Mouse (Mus musculus) regulatory T cell (primary cell): ENCODE data around the gene Sirpa.

Source experiments
- in situ Hi-C: fragments of 300-600 bp; cut with MboI, MseI; formaldehyde crosslinking; loops from one replicate; pipeline ENCODE4 v1.15.1; 2025; ENCODE audit warnings: high pct_unique_total_duplicates

The Sirpa gene

GRCm38 (mm10) chr2:129632324-129632723 lies 39.7 kb downstream of the Sirpa start:
- in situ Hi-C loops: no loop called here

DNA sequence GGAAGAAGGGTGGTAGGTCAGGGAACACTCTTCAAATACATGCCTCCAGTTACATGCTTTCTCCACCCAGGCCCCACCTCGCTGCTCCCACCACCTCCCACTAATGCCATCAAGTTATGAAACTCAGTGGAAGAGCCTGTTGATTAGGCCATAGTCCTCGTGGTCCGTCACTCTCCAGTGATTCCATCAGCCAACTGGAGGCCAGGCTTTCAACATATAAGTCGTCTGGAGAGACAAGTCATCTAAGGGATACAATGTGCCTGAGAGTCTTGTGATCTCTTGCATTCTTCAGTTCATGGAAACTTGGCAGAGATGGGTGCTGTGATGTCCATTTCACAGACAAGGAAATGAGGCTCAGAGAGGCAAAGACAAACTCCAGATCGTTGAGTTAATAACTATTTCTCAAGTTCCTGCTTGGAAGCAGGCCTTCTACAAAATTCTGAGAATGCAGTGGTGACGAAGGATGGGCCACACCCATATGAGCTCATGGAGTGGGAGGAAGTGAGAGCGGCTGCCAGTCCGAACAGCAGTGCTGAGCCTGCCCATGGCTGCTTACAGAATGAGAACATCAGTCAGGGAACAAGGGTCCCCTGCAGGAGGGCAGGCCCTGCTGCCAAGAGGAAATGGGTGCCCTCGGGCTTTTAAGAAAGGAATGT lies 40.6 kb downstream of the Sirpa start:
- in situ Hi-C loops: no loop called here

GRCm38 (mm10) chr2:129633982-129634381 lies 41.3 kb downstream of the Sirpa start:
- in situ Hi-C loops: no loop called here

GRCm38 (mm10) chr2:129652616-129653015 lies 60.0 kb downstream of the Sirpa start:
- in situ Hi-C loops: no loop called here

- in situ Hi-C loops: no loop called here
These were observed 61.0 kb downstream of the Sirpa start for GRCm38 (mm10) chr2:129653632-129654031.

GRCm38 (mm10) chr2:129654233-129654950 lies 61.8 kb downstream of the Sirpa start:
- in situ Hi-C loops: no loop called here

DNA sequence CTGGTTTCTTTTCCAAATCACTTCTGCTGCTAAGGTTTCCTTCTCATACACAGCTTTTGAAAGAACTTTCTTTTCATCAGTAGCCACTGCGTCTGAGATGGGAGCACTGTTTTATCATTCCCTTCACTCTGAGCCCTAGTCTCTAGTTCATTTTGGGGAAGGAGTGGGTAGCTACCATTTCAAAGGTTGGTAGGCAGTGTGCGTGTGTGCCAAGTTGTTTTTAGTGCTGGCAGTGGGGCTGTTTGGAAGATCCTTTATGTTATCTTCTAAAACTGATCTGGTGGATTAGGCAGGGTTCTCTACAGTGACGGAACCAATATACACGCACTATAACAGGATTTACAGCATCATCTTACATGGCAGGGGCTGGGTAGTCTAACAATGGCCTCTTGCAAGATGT lies 62.4 kb downstream of the Sirpa start:
- in situ Hi-C loops: no loop called here

DNA sequence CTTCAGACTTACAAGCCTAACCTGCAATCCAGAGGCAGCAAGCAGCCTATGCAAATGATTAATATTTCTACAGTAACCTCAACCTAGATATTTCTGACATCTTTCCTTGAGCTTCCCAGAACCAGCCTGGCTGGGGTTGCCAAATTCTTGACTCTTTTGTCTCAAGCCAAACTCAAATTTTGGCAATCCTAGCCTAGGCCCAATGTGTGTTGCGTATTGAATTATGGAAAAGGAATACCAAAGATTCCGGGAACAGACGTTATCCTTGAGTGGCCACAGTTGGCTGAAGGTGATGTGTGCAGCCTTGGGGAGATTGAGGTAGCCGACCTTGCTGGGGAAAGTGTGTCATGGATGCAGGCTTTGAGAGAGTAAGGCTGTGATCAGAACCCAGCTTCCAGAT lies 66.2 kb downstream of the Sirpa start:
- in situ Hi-C loops: no loop called here

DNA sequence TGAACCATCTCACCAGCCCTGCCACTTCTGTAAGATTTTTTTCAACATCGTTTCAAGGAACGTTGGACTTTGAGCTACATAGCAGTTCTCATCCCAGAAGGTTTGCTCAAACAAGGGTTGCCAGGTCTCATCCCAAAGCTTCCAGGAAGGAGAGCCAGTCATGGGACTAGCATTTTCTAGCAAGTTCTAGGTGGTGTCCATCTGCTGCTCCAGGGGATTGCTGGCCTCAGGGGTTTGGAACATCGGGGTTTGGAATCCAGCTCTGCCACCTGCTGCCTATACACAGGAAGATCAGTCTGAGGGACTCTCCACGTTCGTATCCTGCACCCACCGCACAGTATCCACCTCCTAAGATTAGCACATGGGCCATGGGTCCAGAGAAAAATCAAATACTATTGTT lies 67.4 kb downstream of the Sirpa start:
- in situ Hi-C loops: no loop called here

GRCm38 (mm10) chr2:129662484-129662883 lies 69.8 kb downstream of the Sirpa start:
- in situ Hi-C loops: no loop called here

GRCm38 (mm10) chr2:129671911-129672310 lies 79.3 kb downstream of the Sirpa start:
- in situ Hi-C loops: no loop called here

DNA sequence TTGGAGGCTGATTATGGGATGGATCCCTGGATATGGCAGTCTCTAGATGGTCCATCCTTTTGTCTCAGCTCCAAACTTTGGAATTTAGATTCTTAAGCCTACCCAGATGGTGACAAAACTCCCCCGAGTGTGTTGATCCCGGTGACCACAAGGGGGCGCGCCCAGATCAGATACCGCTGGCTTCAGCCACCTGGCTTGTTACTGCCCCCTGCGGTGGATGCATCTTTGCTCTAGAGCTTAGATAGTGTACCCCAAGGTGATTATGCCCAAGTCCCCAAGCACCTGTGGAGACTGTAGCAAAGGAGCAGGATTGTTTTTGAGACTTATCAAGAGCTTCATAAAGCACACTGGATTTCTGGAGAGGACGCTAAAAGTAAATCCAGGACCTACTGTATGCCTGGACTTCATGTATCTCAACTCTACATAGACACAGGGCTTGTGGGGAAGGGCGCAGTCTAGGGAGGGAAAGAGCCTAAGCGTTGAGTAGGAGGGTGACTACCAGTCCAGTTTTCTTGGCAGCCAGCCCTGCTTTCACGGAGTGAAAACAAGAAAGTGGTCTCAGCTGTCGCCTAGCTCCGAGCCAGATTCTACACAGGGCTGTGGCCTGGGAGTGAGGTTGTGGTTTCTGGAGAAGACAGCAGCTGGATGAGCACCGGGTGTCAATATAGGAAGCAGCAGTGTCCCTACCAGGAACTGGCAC lies 82.5 kb downstream of the Sirpa start:
- in situ Hi-C loops: loop anchor here (5.0 kb wide), 1 partner anchor 197 kb away; no protein-coding TSS in a partner anchor

GRCm38 (mm10) chr2:129677664-129678063 lies 85.0 kb downstream of the Sirpa start:
- in situ Hi-C loops: loop anchor here (5.0 kb wide), 1 partner anchor 195 kb away; no protein-coding TSS in a partner anchor

DNA sequence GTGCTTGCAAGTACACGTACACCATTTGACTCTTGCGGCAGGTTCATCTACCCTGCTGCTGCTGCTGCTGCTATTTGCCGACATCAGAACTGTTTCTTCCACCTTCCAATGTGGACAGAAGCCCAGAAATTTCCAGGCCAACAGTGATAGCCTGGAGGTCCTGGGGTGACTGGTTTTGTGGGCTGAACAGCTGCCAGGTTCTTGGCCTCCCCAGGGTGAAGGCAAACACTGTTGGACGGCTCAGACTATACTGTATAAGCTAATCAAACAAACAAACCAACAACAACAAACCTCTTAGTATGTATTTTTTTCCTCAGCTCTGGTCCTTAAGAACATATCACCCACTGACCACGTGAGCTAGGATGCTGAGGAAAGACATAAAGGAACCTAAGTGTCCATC lies 86.4 kb downstream of the Sirpa start:
- in situ Hi-C loops: loop anchor here (5.0 kb wide), 1 partner anchor 193 kb away; no protein-coding TSS in a partner anchor

GRCm38 (mm10) chr2:129680236-129680635 lies 87.6 kb downstream of the Sirpa start:
- in situ Hi-C loops: no loop called here
